Mouse (Mus musculus) layer of hippocampus, adult 8-10 months (tissue): ENCODE measurements around the gene Agfg1. TPM values are rescaled to one million over a fixed set of nuclear protein-coding genes. Genes with fewer than 3 reads are reported as not detected.

ENCODE experiments used
- DNase-seq, 2 experiments: peaks; one replicate each; pipeline ENCODE4 v3.0.0; 2022; ENCODE audit warnings: low spot score in 2 of 2
- total RNA-seq, 4 experiments: library from RNA; stranded (reverse); gene quantifications; 2 replicates each; pipeline ENCODE4 v1.2.4; 2022

The Agfg1 gene
- total RNA-seq, 4 experiments from 2014 or later, result 61.6 to 70.6 (median 67.7) TPM

GRCm38 (mm10) chr1:82824147-82824546, 15.1 kb upstream of the Agfg1 start:
- DNase-seq, result no peak

- DNase-seq, result no peak
Measured at GRCm38 (mm10) chr1:82825256-82825655, 14.0 kb upstream of the Agfg1 start.

- DNase-seq, result no peak
Measured at GRCm38 (mm10) chr1:82825783-82826182, 13.5 kb upstream of the Agfg1 start.

GRCm38 (mm10) chr1:82826911-82827310, 12.4 kb upstream of the Agfg1 start:
- no peak for DNase-seq

- DNase-seq, result no peak
Measured at GRCm38 (mm10) chr1:82830771-82831170, 8.5 kb upstream of the Agfg1 start.

- DNase-seq, result no peak
Measured at GRCm38 (mm10) chr1:82831547-82832240, 7.6 kb upstream of the Agfg1 start.

- DNase-seq, result no peak
Measured at GRCm38 (mm10) chr1:82832495-82833021, 6.7 kb upstream of the Agfg1 start.

GRCm38 (mm10) chr1:82833501-82833900, 5.8 kb upstream of the Agfg1 start:
- DNase-seq, result no peak

- DNase-seq, result no peak
Measured at GRCm38 (mm10) chr1:82834572-82834971, 4.7 kb upstream of the Agfg1 start.

GRCm38 (mm10) chr1:82836342-82837217, 2.7 kb upstream of the Agfg1 start:
- no peak for DNase-seq

GRCm38 (mm10) chr1:82837579-82837978, 1.7 kb upstream of the Agfg1 start:
- no peak for DNase-seq

- DNase-seq, result no peak
Measured at GRCm38 (mm10) chr1:82838469-82839295, 601 bp upstream of the Agfg1 start.

- peak in 1 of 2 experiments; percentile 14 for DNase-seq
Measured at GRCm38 (mm10) chr1:82839614-82840421, 535 bp downstream of the Agfg1 start.

GRCm38 (mm10) chr1:82855729-82856128, 16.4 kb downstream of the Agfg1 start:
- no peak for DNase-seq

- no peak for DNase-seq
Measured at GRCm38 (mm10) chr1:82858236-82858635, 19.0 kb downstream of the Agfg1 start.

- DNase-seq, result no peak
Measured at GRCm38 (mm10) chr1:82860391-82860790, 21.1 kb downstream of the Agfg1 start.

GRCm38 (mm10) chr1:82870202-82870601, 30.9 kb downstream of the Agfg1 start:
- DNase-seq, result no peak

- no peak for DNase-seq
Measured at GRCm38 (mm10) chr1:82879172-82879571, 39.9 kb downstream of the Agfg1 start.

- DNase-seq, result no peak
Measured at GRCm38 (mm10) chr1:82880196-82880595, 40.9 kb downstream of the Agfg1 start.

- no peak for DNase-seq
Measured at GRCm38 (mm10) chr1:82893269-82893668, 54.0 kb downstream of the Agfg1 start.

- no peak for DNase-seq
Measured at GRCm38 (mm10) chr1:82900567-82900966, 61.3 kb downstream of the Agfg1 start.
